Mouse (Mus musculus) adrenal gland, postnatal 10 days (tissue): ENCODE results near the gene Smarcc1. TPM values are rescaled to one million over a fixed set of nuclear protein-coding genes. Genes with fewer than 3 reads are reported as not detected.

Experiments
- DNase-seq: peaks from one replicate; pipeline ENCODE4 v3.0.0; 2021; ENCODE audit warnings: mixed read lengths
- microRNA-seq: library from miRNA; unstranded; fragments of <30 nt; microRNA quantifications from one replicate; pipeline ENCODE4 v1.2.0, GENCODE M21; 2021
- total RNA-seq, 2 experiments: library from RNA; stranded (reverse); gene quantifications; 2 replicates each; pipeline ENCODE4 v1.2.3; 2021

The Smarcc1 gene
- total RNA-seq, 2 experiments from 2014 or later, result 47.2 to 59.9 TPM

DNA sequence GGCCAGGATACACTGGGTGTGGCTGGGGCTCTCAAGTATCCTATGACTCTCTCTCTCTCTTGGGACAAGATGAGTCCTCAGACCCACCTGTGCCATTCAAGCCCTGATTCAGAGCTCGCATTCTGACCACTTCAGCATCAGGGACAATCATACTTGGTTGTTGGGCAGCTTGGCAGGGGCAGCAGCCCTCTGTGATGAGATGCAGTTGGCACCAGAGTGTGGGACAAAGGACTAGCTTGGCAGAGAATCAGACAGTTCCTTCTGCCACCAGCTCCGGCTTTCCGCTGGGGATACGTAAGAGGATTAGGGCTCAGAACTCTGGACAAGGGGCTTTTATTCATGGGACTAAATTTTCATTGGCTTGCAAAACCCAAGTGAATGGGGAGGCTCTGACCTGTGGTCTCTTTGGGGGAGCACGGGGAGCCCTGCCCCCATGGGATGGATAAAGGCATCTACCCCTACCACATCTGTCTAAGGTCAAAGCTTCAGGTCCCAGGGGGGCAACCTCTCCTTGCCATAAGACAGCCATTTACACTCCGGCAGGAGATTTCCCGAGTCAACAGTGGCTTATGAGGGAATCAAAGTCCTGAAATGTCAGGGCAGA lies 169.9 kb downstream of the Smarcc1 start:
- no peak for DNase-seq

Small RNA genes within 50 kb of the gene (microRNA-seq; reads per million reads assigned to microRNA genes)
- gene Mir6236, result 60.9 reads per million, percentile 38 among the genes with 10 or more reads in this experiment

Other genes with a start within 250 kb of the Smarcc1 start
- gene Cdc25a, start 242.1 kb upstream of the Smarcc1 start, total RNA-seq, result 10 to 100 TPM; 15.5 to 17.0 TPM
- gene Map4, start 186.2 kb upstream of the Smarcc1 start, total RNA-seq, result 100 to 1,000 TPM in 1 of 2 experiments, 10 to 100 TPM in 1; 83.5 to 132 TPM
- gene Dhx30, start 122 bp downstream of the Smarcc1 start, total RNA-seq, result 10 to 100 TPM; 90.2 to 91.3 TPM
- 10 to 100 TPM; 13.6 to 18.6 TPM for gene Cspg5, start 126.1 kb downstream of the Smarcc1 start, total RNA-seq
- gene Elp6, start 187.5 kb downstream of the Smarcc1 start, total RNA-seq, result 1 to 10 TPM; 6.2 to 9.2 TPM
- gene Scap, start 215.6 kb downstream of the Smarcc1 start, total RNA-seq, result 10 to 100 TPM; 76.4 to 83.9 TPM